Mouse (Mus musculus): ENCODE measurements around the gene Cdc42ep4. TPM values are rescaled to one million over a fixed set of nuclear protein-coding genes. Genes with fewer than 3 reads are reported as not detected.

The Cdc42ep4 gene
- polyA plus RNA-seq, 1 experiment = 20.9 TPM

DNA sequence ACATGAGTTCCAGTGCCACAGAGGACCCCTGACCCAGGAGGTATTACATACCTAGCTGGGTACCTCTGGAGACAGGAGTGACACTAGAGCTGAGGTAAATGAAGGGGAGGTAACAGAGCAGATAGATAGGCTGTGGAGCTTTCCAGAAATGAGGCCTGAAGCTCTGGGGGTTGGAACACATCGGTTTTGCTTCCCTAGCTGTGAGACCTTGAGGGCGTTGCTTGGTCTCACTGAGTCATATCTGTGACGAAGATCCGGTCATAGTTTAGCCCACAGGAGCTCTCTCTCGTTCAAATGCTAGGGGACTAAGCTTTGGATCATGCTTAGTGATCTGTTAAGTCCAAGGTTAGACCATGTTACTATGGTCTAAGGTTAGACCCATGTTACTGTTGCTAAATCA, 7.2 kb upstream of the Cdc42ep4 start:
- TF ChIP-seq POLR2A (IDR thresholded peaks at IDR 0.05; ENCODE audit: low read depth, low read length) = no peak
- no peak for TF ChIP-seq CTCF (IDR thresholded peaks at IDR 0.05; ENCODE audit: extremely low read depth, insufficient read depth, insufficient read length, insufficient replicate concordance)
- H3K4me1 ChIP-seq (ENCODE audit: control insufficient read depth, insufficient read depth, insufficient read length) = peaks cover 10% of the 10 kb centered on the region; the same call in 1 of the 2 replicates
- no peaks in the 10 kb centered on the region for H3K36me3 ChIP-seq (ENCODE audit: control insufficient read depth, insufficient read depth, low read length)
- H3K27ac ChIP-seq (ENCODE audit: insufficient read depth, low read length) = no peak overlapping the region
- 93% methylated on average over 5 of the region's 5 CpGs for WGBS
- no peak for DNase-seq (ENCODE audit: low read depth in 1 of 2, low spot score in 2 of 2)
- no peaks in the 10 kb centered on the region for H3K27me3 ChIP-seq (ENCODE audit: control insufficient read depth, insufficient read depth, low read length)
- no peak overlapping the region for H3K4me3 ChIP-seq (ENCODE audit: extremely low read depth, insufficient read depth, insufficient read length)

DNA sequence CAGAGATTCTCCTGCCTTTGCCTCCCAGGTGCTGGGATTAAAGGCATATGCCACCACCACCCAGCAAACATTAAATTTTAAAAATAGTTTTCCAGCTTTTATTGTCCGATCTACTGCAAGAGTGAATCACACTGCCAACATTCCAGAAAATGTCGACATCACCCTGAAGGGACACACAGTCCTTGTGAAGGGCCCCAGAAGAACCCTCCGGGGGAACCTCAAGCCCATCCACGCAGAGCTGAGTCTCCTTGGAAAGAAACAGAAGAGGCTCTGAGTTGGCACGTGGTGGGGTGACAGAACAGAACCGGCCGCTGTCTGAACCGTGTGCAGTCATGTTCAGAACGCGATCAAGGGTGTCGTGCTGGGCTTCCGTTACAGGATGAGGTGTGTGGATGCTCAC, 4.9 kb upstream of the Cdc42ep4 start:
- H3K4me3 ChIP-seq (ENCODE audit: extremely low read depth, insufficient read depth, insufficient read length) = no peak overlapping the region
- no peak overlapping the region for H3K27ac ChIP-seq (ENCODE audit: insufficient read depth, low read length)
- peaks cover 3% of the 10 kb centered on the region; the same call in 1 of the 2 replicates for H3K4me1 ChIP-seq (ENCODE audit: control insufficient read depth, insufficient read depth, insufficient read length)
- WGBS = 92% methylated on average over 12 of the region's 12 CpGs
- TF ChIP-seq POLR2A (IDR thresholded peaks at IDR 0.05; ENCODE audit: low read depth, low read length) (no peak), CTCF (IDR thresholded peaks at IDR 0.05; ENCODE audit: extremely low read depth, insufficient read depth, insufficient read length, insufficient replicate concordance) (no peak)
- no peak for DNase-seq (ENCODE audit: low read depth in 1 of 2, low spot score in 2 of 2)
- no peaks in the 10 kb centered on the region for H3K36me3 ChIP-seq (ENCODE audit: control insufficient read depth, insufficient read depth, low read length)
- H3K27me3 ChIP-seq (ENCODE audit: control insufficient read depth, insufficient read depth, low read length) = no peaks in the 10 kb centered on the region

DNA sequence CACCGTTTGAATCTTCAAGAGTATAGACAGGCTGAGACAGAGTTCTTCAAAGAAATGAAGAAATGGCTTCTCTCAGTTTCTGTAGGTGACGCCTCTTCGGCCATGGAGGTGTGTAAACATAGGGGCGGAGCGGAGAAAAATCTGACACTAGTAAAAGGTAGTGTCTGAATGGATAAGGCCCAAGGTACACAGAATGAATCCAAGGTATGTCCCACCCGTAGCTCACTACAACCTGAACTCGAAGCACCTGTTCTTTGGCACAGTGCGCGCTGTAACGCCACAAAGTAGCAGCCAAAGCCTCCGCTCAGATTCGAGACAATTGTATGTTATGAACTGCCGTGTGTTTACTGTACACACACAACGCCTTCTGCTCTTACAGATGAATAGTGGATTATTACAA, 4.2 kb upstream of the Cdc42ep4 start:
- Histone ChIP-seq H3K27me3 (ENCODE audit: control insufficient read depth, insufficient read depth, low read length) (no peaks in the 10 kb centered on the region), H3K27ac (ENCODE audit: insufficient read depth, low read length) (no peak overlapping the region), H3K4me3 (ENCODE audit: extremely low read depth, insufficient read depth, insufficient read length) (no peak overlapping the region), H3K36me3 (ENCODE audit: control insufficient read depth, insufficient read depth, low read length) (no peaks in the 10 kb centered on the region), H3K4me1 (ENCODE audit: control insufficient read depth, insufficient read depth, insufficient read length) (no peaks in the 10 kb centered on the region)
- DNase-seq (ENCODE audit: low read depth in 1 of 2, low spot score in 2 of 2) = no peak
- WGBS = 94% methylated on average over 14 of the region's 14 CpGs
- no peak for TF ChIP-seq POLR2A (IDR thresholded peaks at IDR 0.05; ENCODE audit: low read depth, low read length)
- TF ChIP-seq CTCF (IDR thresholded peaks at IDR 0.05; ENCODE audit: extremely low read depth, insufficient read depth, insufficient read length, insufficient replicate concordance) = no peak

DNA sequence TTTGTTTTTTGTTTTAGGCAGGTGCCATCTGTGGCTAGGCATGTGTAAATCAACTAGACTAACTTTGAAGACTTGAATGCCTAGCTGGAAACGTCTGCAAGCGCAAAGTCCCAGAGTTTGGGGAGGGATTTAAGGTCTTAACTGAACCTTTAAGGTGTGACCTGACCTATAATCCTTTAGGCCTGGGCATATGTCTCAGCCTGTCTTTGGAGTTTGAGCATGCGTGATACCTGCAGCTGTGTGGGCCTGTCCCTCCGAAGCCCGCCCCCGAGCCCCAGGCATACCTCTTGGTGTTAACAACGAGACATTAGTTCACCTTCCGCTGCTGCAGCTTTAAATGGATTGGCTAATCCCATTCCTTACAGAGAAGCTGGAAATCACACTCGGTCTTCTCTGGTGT, 3.2 kb upstream of the Cdc42ep4 start:
- Histone ChIP-seq H3K27me3 (ENCODE audit: control insufficient read depth, insufficient read depth, low read length) (no peaks in the 10 kb centered on the region), H3K4me1 (ENCODE audit: control insufficient read depth, insufficient read depth, insufficient read length) (no peaks in the 10 kb centered on the region), H3K4me3 (ENCODE audit: extremely low read depth, insufficient read depth, insufficient read length) (no peak overlapping the region), H3K36me3 (ENCODE audit: control insufficient read depth, insufficient read depth, low read length) (no peaks in the 10 kb centered on the region), H3K27ac (ENCODE audit: insufficient read depth, low read length) (no peak overlapping the region)
- 89% methylated on average over 9 of the region's 9 CpGs for WGBS
- DNase-seq (ENCODE audit: low read depth in 1 of 2, low spot score in 2 of 2) = no peak
- TF ChIP-seq CTCF (IDR thresholded peaks at IDR 0.05; ENCODE audit: extremely low read depth, insufficient read depth, insufficient read length, insufficient replicate concordance) (no peak), POLR2A (IDR thresholded peaks at IDR 0.05; ENCODE audit: low read depth, low read length) (no peak)

DNA sequence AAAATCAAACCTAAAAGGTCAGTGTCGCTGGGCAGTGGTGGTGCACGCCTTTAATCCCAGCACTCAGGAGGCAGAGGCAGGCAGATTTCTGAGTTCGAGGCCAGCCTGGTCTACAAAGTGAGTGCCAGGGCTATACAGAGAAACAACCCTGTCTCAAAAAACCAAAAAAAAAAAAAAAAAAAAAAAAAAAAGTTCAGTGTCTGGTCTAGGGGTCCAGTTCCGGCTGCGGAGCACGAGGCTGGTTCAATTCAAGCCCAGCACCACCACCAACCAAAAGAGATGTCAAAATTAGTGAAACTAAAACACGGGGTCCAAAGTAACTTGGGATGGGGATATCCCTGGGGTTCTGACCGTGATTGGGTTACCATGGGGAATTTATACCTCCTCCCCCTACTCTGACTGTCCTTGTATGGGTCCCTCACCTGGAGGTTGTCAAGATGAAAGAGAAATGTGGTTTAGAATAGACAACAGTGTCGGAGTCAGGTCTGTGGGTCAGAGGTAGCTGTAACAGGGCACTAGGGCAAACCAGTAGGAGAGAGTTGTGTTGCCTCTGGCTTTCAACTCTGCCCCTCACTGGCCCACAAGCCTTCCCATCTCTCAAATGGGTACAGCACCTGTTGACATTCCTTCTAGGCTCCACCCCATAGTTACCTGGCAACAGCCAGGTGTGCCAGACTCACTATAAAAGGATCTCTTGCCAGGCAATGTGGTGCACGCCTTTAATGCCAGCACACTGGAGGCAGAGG, 1.2 kb upstream of the Cdc42ep4 start:
- H3K27ac ChIP-seq (ENCODE audit: insufficient read depth, low read length) = no peak overlapping the region
- no peak for TF ChIP-seq POLR2A (IDR thresholded peaks at IDR 0.05; ENCODE audit: low read depth, low read length)
- H3K4me3 ChIP-seq (ENCODE audit: extremely low read depth, insufficient read depth, insufficient read length) = no peak overlapping the region

DNA sequence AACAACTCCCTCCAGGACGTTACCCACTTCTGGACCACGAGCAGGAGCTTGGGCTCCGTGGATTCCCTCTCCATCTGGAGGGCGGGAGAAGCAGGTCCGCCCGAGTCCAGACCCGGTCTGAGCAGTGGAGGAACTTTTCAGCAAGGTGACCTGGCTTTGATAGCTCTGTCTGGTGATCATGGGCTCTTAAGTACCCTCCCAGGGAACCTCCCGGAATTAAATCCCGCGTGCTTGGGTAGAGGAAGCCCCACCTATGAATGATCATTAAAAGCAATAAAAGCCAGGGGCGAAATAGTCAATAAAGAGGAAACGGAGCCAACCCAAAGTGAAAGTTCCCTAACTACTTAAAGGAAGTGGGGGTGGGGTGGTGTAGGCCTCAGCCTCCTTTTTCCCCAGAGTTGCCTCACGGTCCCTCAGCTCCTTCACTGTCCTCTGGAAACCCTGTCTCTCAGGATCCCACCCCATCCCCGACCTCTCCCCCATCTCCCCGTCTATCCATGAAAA, 529 bp upstream of the Cdc42ep4 start:
- TF ChIP-seq POLR2A (IDR thresholded peaks at IDR 0.05; ENCODE audit: low read depth, low read length) (no peak), CTCF (IDR thresholded peaks at IDR 0.05; ENCODE audit: extremely low read depth, insufficient read depth, insufficient read length, insufficient replicate concordance) (no peak)
- WGBS = 9% methylated on average over 15 of the region's 15 CpGs
- Histone ChIP-seq H3K27me3 (ENCODE audit: control insufficient read depth, insufficient read depth, low read length) (no peaks in the 10 kb centered on the region), H3K4me3 (ENCODE audit: extremely low read depth, insufficient read depth, insufficient read length) (peak overlapping the region; percentile 71), H3K4me1 (ENCODE audit: control insufficient read depth, insufficient read depth, insufficient read length) (no peaks in the 10 kb centered on the region), H3K36me3 (ENCODE audit: control insufficient read depth, insufficient read depth, low read length) (no peaks in the 10 kb centered on the region), H3K27ac (ENCODE audit: insufficient read depth, low read length) (peak overlapping the region; percentile 75)
- peak; percentile 18 to 33 for DNase-seq (ENCODE audit: low read depth in 1 of 2, low spot score in 2 of 2)

More for the DNA sequence above, 1.2 kb upstream of the Cdc42ep4 start:
- Histone ChIP-seq H3K27me3 (ENCODE audit: control insufficient read depth, insufficient read depth, low read length) (no peaks in the 10 kb centered on the region), H3K36me3 (ENCODE audit: control insufficient read depth, insufficient read depth, low read length) (no peaks in the 10 kb centered on the region), H3K4me1 (ENCODE audit: control insufficient read depth, insufficient read depth, insufficient read length) (no peaks in the 10 kb centered on the region)
- no peak for DNase-seq (ENCODE audit: low read depth in 1 of 2, low spot score in 2 of 2)
- WGBS = 94% methylated on average over 10 of the region's 10 CpGs

Measured in spleen, adult 2 months (tissue).